Mouse (Mus musculus): ENCODE data around the gene Sec22b.

Gene Sec22b

DNA sequence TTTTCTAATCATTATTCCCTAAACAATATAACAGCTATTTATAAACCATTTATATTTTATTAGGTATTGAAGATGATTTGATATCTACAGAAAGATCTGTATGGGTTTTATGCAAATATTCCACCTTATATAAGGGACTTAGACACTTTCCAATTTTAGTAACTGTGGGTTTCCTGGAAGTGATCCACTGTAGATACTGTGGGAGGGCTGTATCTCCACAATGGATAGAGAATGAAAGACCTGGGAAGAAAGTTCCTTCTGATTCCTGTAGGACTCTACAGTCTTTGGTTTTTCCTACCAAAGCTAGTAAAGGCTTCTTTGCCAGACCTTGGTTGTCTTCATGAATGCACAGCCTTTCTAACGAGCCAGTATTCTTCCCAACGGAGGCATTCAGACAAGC is 8.7 kb downstream of the Sec22b start:
- no peak for DNase-seq (ENCODE audit: low read depth)

DNA sequence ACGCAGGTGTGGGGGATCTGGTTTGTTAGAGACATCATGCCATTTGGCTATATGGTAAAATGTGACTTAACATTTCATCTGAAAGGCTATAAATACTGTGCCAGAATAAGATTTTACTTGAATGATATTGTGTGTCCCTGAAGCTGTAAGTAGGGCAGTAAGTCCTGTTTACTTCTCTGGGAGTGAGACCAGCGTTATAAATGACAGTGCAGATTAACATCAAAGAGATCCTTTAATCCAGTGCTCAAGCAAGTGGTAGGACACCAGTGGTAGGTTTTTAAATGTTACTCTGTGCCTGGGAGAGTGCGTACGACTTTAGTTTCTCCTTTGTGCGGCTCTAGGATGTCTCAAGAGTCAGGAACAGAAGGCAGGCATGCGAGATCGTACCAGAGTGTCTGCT is 10.1 kb downstream of the Sec22b start:
- no peak for DNase-seq (ENCODE audit: low read depth)

DNA sequence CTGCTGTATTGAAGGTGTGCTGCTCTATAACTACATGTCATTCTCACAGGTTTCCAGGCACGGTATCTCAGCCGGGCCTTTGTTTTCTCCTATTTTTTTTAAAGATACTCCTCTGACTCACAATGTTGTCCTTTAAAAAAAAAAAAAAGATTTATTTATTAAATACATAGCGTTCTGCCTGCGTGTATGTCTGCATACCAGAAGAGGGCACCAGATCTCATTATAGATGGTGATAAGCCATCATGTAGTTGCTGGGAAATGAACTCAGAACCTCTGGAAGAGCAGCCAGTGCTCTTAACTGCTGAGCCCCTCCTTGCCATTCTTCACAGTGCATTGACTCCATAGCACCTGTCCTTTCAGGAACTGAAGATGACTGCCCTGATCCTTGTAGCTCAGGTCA is 14.1 kb downstream of the Sec22b start:
- peak; percentile 29 for DNase-seq (ENCODE audit: low read depth)

DNA sequence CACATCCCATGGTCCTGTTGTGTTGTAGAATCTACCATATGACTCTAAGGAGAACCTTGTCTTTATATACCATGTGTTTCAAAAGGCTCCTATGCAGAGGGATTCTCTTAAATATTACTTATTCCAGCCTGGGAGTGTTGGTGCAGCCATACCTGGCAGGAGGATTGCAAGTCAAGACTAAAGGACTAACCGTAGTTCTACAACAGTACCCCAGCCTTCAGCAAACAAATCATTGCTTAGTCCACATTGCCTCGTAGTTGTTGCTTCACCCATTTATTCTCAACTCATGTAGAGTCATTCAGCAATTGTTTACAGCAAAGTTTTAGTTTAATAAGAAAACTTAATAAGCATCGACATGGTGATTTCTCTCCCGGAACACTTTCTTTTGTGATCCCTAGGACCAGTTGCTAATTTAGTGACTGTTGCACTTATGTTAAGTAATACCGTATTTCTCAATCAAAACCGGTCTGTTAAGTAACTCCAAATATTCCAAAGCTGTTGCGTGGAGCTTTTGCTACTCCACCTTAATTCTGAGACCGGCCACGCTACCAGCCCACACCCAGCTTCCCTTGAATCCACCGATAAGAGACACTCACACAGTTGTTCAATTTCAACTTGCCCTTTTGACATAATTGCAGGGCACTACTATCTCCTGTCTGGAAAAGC is 18.0 kb downstream of the Sec22b start:
- DNase-seq (ENCODE audit: low read depth): no peak

DNA sequence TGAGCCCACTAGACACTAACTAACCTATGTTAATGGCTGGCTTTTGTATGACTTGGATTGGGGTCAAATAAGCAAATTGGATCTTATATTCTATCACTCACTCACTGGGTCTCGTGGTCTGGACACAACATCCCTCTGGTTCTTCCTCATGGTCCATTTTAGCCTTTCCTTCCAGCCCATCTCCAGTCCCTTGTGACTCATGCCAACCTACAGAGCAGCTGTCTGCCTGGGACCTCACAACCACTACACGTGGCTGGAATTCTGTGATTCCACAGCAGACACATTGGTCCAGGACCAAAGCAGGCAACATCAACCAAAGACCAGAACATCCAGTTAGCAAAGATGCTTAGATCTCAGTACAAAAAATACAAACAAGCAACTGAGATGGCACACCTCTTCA is 24.3 kb downstream of the Sec22b start:
- no peak for DNase-seq (ENCODE audit: low read depth)

DNA sequence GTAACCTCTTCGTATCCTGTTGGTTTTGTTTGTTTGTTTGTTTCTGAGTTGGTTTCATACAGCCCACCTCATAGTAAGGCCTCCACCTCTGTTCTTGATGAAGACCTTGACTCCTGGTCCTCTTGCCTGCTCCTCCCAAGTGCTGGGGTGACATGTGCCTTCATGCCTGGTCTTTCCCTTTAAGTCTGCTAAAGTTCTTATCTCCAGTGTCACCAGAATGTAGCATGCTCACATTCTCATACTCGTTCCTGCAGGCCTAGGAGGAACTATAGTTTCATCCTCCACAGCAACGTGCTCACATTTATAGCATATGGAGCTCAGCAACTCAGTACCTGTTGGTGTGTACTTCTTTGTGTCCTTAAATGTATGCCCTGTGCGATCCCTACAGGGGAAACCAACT is 26.3 kb downstream of the Sec22b start:
- DNase-seq (ENCODE audit: low read depth): no peak

DNA sequence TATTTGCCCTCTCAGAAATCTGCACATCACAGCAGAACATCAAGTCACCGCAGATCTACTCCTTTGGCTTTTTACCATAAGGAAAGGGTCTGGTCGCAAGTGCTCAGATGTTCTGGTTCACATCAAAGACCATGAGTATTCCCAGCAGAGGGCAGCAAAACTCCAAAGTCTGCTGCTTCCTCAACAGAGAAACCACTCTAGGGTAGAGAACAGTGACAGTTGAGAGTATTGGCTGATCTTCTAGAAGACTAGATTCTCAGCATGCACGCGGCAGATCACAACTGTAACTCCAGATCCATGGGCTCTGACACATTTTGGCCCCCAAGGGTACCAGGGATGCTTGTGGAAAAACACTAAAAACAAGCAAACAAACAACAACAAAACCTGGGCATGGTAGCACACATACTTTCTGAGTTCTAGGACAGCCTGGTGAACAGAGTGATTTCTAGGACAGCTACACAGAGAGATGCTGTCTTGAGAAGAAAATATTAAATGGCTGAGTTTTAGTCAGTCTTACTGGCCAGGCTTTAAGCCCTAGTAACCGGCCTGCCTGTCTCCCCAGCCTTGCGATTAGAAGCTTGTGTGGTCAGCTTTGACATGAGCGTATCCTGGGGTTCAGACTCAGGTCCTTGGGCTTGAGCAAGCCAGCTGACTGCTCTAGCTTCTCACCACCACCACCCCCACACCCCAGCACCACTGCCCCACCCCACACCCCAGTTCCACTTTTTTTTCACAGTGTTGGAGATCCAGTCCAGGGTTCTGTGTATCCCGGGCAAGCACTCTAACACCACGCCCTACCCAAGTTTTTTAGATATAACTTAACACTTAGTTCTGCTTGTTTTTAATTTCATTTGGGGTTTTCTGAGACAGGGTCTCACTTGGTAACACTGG is 28.2 kb downstream of the Sec22b start:
- peak; percentile 91 for DNase-seq (ENCODE audit: low read depth)

DNA sequence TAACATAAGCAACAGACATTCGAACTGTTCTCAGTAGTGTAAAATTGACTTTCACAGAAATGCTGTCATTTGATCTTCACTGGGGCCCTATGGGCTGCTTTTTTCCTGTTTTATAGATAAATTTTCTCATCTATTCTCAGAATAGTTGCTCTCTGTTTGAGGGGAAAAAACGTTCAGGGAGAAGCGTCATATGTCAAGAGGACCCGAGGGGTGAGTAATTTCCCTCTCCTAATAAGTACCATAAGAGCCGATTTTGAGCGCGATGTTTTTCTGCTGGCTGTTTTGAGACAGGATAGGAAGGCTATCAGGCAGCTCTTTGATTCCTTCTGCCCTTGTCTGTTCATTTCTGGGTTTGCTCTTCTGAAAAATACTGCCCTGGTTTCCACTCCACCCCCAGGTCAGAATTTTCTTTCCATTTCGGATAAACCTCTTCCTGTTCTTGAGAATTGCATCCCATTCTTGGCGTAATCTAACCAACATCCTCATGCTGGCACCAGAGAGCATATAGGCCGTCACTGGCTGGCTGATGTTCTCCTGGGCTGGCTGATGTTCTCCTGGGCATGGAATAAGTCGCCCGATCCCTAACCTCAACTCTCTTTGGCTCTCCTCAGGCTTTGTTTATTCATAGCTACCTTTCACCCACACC is 29.3 kb downstream of the Sec22b start:
- DNase-seq (ENCODE audit: low read depth): peak; percentile 49

DNA sequence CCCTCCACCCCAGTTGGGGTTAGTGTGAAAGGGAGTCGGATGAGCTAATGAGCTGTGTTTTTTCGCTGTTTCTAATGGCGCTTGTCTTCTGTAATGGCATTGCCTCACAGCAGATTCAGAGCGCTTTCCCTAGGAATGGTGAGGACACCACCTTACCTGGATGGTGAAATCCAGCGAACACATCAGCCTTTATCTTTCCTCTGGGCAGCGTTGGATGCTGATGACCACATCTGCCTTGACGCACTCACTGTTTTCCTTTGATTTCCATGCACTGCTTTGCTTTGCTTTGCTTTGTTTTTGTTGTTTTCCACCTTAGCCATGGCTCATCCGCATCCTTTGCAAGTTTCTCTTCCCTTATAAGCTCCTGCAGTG is 29.8 kb downstream of the Sec22b start:
- DNase-seq (ENCODE audit: low read depth): no peak

DNA sequence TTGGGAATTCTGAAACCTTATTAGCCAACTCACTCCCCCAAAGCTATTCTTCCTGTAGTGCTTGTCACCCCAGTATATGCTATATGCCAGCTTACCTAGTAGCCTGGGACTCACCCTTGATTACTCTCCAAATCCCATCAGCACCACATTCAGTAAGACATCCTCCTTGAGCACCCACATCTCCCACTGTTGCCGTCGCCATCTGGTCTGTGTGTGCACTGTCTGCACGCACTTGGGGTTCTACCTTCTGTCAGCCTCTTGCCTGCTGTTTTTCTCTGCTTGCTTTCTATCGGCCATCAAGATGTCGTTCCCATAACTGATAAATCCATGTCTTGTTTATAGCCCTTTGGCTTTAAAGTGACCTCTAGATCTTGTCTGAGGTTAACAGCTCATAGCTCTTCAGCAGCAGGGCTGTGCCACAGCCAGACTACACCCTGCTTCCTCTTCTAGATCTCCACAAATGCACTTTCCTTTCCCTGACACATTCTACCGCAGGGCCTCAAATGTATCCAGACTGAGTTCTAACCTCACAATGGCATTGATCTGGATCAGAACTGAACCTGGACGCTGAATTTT is 30.4 kb downstream of the Sec22b start:
- DNase-seq (ENCODE audit: low read depth): peak; percentile 56

DNA sequence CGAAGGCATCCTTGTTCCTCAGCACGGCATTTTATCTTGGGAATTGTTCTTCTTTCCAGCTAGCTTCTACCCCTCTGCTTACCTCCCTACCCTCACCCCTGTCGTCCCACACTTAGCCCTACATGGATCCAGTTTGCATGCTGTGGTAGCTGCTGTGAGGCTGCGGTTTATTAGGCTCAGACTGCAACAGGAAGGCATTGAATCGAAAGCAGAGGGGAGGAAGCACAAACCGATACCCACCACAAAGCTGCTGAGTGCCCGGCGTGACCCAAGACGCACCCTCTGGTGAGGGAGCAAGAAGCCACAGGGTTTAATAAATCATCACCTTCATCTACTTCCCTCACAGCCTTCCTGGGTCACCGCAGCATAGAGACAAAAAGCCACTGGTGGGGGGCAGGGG is 31.1 kb downstream of the Sec22b start:
- DNase-seq (ENCODE audit: low read depth): peak; percentile 76

DNA sequence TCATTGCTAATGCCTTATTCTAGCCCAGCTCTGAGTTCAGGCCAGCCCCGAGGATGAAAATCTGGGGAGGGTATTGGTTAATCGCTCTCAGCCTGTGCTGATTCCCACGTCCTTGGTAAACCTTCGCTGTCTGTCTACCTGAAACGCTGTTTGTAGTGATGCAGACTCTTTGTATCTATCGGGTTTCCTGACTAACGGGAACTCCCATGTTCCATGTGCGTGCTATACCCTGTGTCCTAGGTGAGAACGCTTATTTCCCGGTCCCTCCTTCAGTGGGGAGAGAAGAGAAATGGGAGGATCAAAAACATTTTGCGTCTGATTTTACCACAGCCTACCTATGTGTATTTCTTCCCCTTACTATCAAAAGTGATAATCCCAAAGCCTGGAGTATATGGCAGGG is 31.8 kb downstream of the Sec22b start:
- DNase-seq (ENCODE audit: low read depth): no peak

DNA sequence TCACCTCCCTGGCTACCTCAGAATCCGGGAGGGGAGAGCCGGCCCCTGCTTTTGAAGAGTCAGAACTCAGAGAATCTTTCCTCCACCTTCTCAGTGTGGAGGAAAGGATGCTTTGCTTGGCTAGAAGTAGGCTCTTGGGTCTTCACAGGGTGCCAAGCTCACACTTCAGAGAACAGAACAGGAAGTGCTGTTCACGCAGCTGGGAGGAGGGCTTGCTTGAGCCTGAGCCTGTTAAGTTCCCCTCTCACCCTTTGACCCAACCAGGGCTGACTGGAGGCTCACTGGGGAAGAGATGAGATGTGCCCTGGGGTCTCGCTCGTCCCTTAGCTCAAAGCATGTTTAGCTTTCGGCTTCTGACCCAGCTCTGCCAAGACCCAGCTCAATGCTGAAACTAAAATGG is 32.3 kb downstream of the Sec22b start:
- no peak for DNase-seq (ENCODE audit: low read depth)

DNA sequence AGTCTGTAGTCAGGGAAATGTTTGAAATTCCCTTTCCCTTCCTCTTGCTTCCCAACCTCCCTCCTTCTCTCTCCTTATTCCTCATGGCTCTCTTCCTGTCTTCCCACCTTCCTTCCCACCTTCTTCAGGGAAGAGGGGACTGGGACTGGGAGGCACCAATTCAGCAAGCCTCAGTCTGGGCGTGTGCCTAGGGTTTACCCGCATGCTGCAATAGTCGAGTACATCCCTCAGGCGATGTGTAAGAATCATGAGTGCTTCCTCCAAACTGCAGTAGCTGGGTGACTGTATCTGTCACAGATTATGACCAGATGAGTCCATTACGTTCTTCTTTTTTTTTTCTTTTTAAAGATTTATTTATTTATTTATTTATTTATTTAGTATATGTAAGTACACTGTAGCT is 32.8 kb downstream of the Sec22b start:
- DNase-seq (ENCODE audit: low read depth): peak; percentile 34

DNA sequence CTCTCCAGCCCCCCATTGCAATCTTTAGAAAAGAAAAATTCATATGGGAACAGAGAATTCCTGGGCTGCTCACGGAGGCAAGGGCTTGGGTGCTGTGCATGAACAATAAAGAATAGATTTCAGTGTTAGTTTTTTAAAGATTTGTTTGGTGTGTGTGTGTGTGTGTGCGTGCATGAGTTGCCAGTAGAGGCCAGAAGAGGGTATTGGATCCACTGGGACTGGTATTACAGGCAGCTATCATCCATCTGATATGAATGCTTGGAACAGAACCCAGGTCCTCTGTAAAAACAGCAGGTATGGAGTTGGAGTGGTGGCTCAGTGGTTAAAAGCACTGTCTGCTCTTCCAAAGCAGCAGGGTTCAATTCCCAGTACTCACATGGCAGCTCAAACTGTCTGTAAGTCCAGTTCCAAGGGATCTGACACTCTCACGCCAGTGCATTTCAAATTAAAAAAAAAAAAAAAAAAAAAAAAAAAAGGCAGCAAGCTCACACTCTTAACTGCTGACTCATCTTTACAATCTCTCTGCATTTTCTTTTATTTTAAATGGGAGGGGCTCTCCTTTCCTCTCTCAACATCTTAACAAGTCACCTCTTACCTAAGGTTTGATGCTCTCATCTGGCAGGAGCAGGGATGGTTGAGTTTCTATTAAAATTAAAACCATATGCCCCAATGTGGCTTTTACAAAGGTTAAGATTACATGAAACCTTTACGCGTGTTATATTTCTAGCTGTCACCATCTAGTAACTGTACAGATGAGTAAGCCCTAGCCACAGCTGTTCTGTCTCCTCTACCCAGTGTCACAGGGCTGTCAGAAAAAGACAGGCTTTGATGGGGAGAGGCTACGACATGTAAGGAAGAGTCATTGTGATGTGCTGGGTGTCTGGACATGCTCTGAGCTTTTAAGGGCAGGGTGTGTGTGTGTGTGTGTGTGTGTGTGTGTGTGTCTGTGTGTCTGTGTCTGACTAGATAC is 33.6 kb downstream of the Sec22b start:
- peak; percentile 30 for DNase-seq (ENCODE audit: low read depth)

DNA sequence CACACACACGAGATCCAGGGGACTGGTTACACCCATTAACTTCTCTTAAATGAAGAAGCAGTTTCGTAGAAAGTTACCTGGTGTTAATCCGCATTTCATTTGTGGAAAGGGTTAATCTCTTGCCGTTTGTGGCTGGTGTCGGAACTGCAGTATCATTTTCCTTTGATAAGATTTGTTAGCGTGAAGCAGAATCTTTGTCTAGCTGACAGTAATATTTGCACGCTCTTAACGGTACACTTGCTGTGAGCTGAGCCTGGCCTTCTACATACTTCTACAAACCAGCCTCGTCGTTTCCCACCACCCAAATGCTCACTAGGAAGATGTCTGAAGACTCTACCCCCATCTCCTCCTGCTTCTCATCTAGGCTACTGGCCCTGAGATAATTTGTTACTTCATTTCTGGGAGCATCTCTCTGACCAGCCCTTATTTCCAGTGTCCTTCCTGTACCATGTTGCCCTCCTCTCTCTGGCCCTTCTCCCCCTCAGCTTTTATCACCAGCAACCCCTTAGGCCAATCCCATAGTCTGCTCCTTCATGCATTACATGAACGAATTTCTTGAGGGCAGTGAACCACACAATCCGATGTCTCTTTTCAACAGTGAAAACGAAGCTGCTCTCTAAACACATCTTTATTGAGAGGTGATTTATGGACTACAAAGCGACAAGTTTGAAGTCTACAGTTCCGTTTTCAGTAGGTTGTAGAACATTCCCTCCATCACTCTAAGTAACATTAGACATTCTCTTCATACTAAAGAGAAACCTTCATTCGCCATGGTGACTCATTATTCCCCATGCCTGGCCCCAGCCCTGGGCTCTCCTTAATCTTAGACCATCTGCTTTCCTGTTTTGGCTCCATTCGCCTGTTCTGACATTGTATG is 36.3 kb downstream of the Sec22b start:
- DNase-seq (ENCODE audit: low read depth): peak; percentile 22

DNA sequence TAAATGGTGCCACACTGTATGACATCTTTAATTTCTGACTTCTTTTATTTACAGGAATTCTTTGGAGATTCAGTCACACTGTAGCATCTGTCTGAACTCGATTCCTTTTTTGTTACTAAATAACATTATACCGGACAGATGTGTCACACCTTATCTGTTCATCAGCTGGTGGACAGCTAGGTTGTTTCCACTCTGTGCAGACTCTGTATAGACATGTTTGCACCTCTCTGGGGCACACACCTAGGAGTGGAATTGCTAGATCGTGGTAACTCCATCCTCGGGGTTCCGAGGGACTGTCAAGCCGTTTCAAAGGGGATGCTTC is 36.9 kb downstream of the Sec22b start:
- no peak for DNase-seq (ENCODE audit: low read depth)

DNA sequence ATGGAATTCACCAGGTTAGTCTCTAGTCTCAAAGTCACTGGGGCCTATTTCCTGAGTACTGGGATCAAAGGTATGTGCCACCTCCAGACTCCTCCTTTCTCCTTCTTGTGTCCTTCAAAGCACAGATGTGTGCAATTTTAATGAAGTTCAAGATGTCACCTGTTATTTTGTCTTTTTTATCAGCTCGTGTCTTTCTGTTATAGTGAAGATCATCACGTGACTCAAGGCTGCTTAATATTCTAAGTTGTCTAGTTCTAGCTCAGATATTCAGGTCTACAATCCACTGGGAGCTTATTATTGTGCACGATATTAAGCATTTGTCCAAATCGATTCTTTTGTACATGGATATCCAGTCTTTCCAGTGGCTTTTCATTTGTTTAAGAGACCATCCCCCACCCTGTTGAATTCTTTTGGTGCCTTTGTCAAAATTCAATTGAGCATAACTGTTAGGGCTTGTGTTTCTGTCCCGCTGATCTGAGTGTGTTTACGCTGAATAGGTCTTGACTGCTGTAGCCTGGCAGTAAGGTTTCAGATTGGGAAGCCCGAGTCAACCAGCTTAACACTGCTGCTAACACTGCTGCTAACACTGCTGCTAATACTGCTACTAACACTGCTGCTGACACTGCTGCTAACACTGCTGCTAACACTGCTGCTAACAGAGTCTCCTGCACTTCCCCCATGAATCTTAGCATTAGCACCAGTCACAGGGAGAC is 38.0 kb downstream of the Sec22b start:
- DNase-seq (ENCODE audit: low read depth): no peak

DNA sequence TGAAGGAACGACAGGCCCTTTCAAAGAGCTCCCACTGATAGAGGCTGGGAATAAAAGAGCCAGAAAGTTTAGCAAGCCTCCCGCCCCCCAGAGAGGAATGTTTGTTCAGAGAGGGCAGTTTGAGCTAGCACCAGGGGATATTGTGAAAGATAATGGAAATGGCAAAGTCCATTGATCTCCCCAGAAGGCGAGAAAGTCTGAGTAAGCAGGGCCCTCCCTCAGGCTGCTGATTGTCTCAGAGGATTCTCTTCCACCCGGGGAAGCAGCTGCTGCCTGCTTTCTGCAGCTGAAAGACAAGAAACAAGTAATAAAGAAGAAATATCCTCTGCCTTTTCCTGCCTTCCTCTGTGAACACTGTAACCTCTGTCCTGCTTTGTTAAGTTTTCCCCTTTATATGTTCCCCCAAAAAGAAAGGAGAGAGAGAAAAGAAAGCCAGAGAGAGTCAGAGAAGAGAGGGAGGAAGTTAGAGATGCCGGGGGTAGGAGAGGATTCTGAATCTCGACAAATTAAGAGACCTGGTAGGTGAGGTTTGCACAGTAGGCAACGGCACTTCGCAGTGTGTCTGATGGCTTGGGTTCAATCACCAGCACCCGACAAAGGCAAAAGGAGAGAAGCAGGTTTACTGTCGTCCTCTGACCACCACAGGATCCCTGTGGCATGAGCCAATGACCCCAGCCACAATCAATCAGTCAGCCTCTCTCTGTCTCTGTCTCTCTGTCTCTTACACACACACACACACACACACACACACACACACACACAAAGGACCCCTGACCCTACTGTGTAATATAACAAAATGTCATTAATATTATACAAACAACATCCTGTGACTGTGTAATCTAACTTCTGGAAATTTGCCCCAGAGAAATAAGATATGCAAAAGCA is 38.9 kb downstream of the Sec22b start:
- DNase-seq (ENCODE audit: low read depth): no peak

Measured in induced T-regulatory cell, adult 2 months (primary cell).